Mouse (Mus musculus): ENCODE data around the gene Snupn.
A peak's percentile ranks its signal among the peaks of the same experiment; 100 is the strongest.

Snupn gene

GRCm38 (mm10) chr9:57012895-57013294, 62.2 kb downstream of the Snupn start:
- no peak for DNase-seq

GRCm38 (mm10) chr9:57013756-57014155, 63.1 kb downstream of the Snupn start:
- DNase-seq: peak; percentile 28

- peak; percentile 72 for DNase-seq
Observed at GRCm38 (mm10) chr9:57014766-57015165, 64.1 kb downstream of the Snupn start.

GRCm38 (mm10) chr9:57017631-57018030, 67.0 kb downstream of the Snupn start:
- DNase-seq: no peak

- no peak for DNase-seq
Observed at GRCm38 (mm10) chr9:57031756-57032155, 81.1 kb downstream of the Snupn start.

Measured in kidney, postnatal 14 days (tissue).